Mouse (Mus musculus): Measurements from ENCODE around the gene St3gal6.

DNA sequence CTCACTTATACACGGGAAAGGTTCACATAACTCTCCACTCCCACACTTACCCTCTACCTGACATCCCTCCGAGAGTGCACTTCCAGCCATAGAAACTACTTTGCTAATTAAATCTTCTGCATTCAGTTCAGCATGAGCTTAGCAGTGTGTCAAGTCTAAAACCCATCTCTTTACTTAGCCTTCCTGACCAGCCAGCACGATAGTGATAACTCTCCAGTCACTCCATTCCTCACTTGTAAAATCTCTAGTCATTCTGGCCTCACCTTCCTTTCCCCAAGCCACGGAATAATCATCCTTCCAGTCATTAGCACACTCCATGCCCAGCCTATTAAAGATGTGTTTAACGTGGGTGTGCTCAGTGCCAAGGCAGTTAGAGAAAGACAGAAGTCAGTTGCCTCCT, 9.7 kb upstream of the St3gal6 start:
- TF ChIP-seq POLR2A (IDR thresholded peaks at IDR 0.05; ENCODE audit: low read depth, low read length) (no peak), CHD2 (IDR thresholded peaks at IDR 0.05; ENCODE audit: low read length) (no peak)

Data from CH12.LX (cell line).